Mouse (Mus musculus) liver, postnatal 0 days (tissue): ENCODE measurements at regions not wholly inside any gene's neighbourhood (a gene's known extent, or its start where the extent isn't known, plus 50 kb on each side); places are given as distances from the start of the nearest gene placed in this dataset.

ENCODE experiments used
- CTCF ChIP-seq: sonication (generic); IDR thresholded peaks from 2 replicates; pipeline ENCODE4 v1.5.1; 2016; ENCODE audit warnings: antibody characterized with exemption, low read depth
- EP300 ChIP-seq: IDR thresholded peaks from 2 replicates; pipeline ENCODE4 v1.6.1; 2016; ENCODE audit warnings: antibody characterized with exemption, low read depth, mild to moderate bottlenecking

- TF ChIP-seq CTCF (no peak), EP300 (no peak)
Observed at GRCm38 (mm10) chr9:115637114-115637513, 272.1 kb upstream of the Gadl1 start.
